ENCODE assay signal across 14 mouse cellular contexts in genomic region chr5:142976516-142976915, GRCm38 (mm10). TPM values are rescaled to one million over a fixed set of nuclear protein-coding genes. Genes with fewer than 3 reads are reported as not detected.
DNase-seq lines count a peak whose midpoint lies in the region; ATAC-seq and TF ChIP-seq lines count a peak whose summit lies in the region.
"Had no signal": no experiment of that assay in that cellular context is flagged by ENCODE, and none has a peak within 500 bp of the region (broad histone marks: within the 10 kb centered on the region; RNA-seq: fewer than 3 reads in every experiment).

No protein-coding gene starts in this region.

- H3K4me2 ChIP-seq in forebrain, postnatal 0 days (ENCODE audit: low read depth): no peak overlapping the region
- no peak overlapping the region for H3K4me2 ChIP-seq in liver, embryonic 16.5 days (ENCODE audit: low read depth, low read length)
- no peak overlapping the region for H3K4me2 ChIP-seq in hindbrain, embryonic 14.5 days (replicated peaks)
- H3K4me2 ChIP-seq: limb, embryonic 12.5 days had no signal

- H3K9me3 ChIP-seq in forebrain, embryonic 10.5 days: no peaks in the 10 kb centered on the region
- no peaks in the 10 kb centered on the region for H3K9me3 ChIP-seq in forebrain, postnatal 0 days (ENCODE audit: low read length)
- H3K9me3 ChIP-seq in liver, embryonic 16.5 days (replicated peaks; ENCODE audit: control insufficient read depth, low read length): no peaks in the 10 kb centered on the region
- no peaks in the 10 kb centered on the region for H3K9me3 ChIP-seq in hindbrain, embryonic 14.5 days (ENCODE audit: control insufficient read depth, low read length)
- H3K9me3 ChIP-seq: limb, embryonic 12.5 days had no signal

- TF ChIP-seq CTCF in forebrain, postnatal 0 days (IDR thresholded peaks at IDR 0.05; ENCODE audit: low read depth): no peak

- ATAC-seq in forebrain, postnatal 0 days: no peak
- ATAC-seq in liver, embryonic 16.5 days (ENCODE audit: low read depth): 0 out of 2 replicates have a peak, but pooled peaks have one; percentile 19
- no peak for ATAC-seq in hindbrain, embryonic 14.5 days (ENCODE audit: low FRiP score)
- ATAC-seq: Patski had no signal

- peaks cover 28% of the 10 kb centered on the region for H3K4me1 ChIP-seq in forebrain, embryonic 10.5 days
- H3K4me1 ChIP-seq in forebrain, postnatal 0 days (ENCODE audit: insufficient read depth): no peaks in the 10 kb centered on the region
- H3K4me1 ChIP-seq in liver, embryonic 16.5 days (ENCODE audit: control insufficient read depth, low read depth, low read length): peaks cover 3% of the 10 kb centered on the region; the same call in 1 of the 2 replicates
- H3K4me1 ChIP-seq in hindbrain, embryonic 14.5 days (replicated peaks; ENCODE audit: control insufficient read depth, insufficient read depth, low read length): peaks cover 4% of the 10 kb centered on the region; the same call in 1 of the 2 replicates

- H3K9ac ChIP-seq in forebrain, postnatal 0 days: no peak overlapping the region
- H3K9ac ChIP-seq in liver, embryonic 16.5 days (ENCODE audit: low read depth, low read length): no peak overlapping the region
- H3K9ac ChIP-seq in hindbrain, embryonic 14.5 days: no peak overlapping the region
- H3K9ac ChIP-seq: limb, embryonic 12.5 days had no signal

- H3K27ac ChIP-seq in forebrain, embryonic 10.5 days: 0 out of 2 replicates have a peak overlapping the region, but pooled peaks have one; percentile 1
- no peak overlapping the region for H3K27ac ChIP-seq in forebrain, postnatal 0 days (ENCODE audit: low read depth, low read length)
- H3K27ac ChIP-seq in liver, embryonic 16.5 days (ENCODE audit: low read length): no peak overlapping the region
- H3K27ac ChIP-seq in hindbrain, embryonic 14.5 days: no peak overlapping the region
- H3K27ac ChIP-seq: limb, embryonic 12.5 days had no signal

- no peaks in the 10 kb centered on the region for H3K27me3 ChIP-seq in forebrain, embryonic 10.5 days (ENCODE audit: poor library complexity, severe bottlenecking)
- H3K27me3 ChIP-seq in forebrain, postnatal 0 days (ENCODE audit: insufficient read depth, low read length): no peaks in the 10 kb centered on the region
- H3K27me3 ChIP-seq in liver, embryonic 16.5 days (ENCODE audit: control insufficient read depth, insufficient read depth, low read depth, low read length): no peaks in the 10 kb centered on the region
- H3K27me3 ChIP-seq in hindbrain, embryonic 14.5 days (ENCODE audit: control insufficient read depth, insufficient read depth, low read length): no peaks in the 10 kb centered on the region
- H3K27me3 ChIP-seq: limb, embryonic 12.5 days; Patski had no signal

- H3K4me3 ChIP-seq in forebrain, embryonic 10.5 days: no peak overlapping the region
- H3K4me3 ChIP-seq in forebrain, postnatal 0 days (ENCODE audit: low read depth, low read length): no peak overlapping the region
- H3K4me3 ChIP-seq in liver, embryonic 16.5 days (ENCODE audit: low read depth, low read length): no peak overlapping the region
- H3K4me3 ChIP-seq in hindbrain, embryonic 14.5 days (replicated peaks; ENCODE audit: low read length): no peak overlapping the region
- H3K4me3 ChIP-seq: limb, embryonic 12.5 days; myocyte had no signal

- WGBS in forebrain, embryonic 10.5 days: 81% methylated on average over 5 of the region's 5 CpGs
- WGBS in forebrain, postnatal 0 days: 50% methylated on average over 5 of the region's 5 CpGs
- WGBS in liver, embryonic 16.5 days (ENCODE audit: insufficient replicate concordance): 59% methylated on average over 5 of the region's 5 CpGs
- 58% methylated on average over 5 of the region's 5 CpGs for WGBS in hindbrain, embryonic 14.5 days

- no peak for DNase-seq in forebrain, embryonic 10.5 days (ENCODE audit: extremely low spot score, low spot score)
- no peak for DNase-seq in forebrain, postnatal 0 days
- DNase-seq in liver: no peak
- peak; percentile 44 for DNase-seq in hindbrain, embryonic 14.5 days (ENCODE audit: low spot score)
- DNase-seq in lung, postnatal 10 days: peak; percentile 82
- no peak for DNase-seq in left cerebral cortex, postnatal 10 days (ENCODE audit: extremely low spot score in 1 of 2, low spot score in 2 of 2)
- DNase-seq in embryo, embryonic 11 days: no peak
- DNase-seq: B cell, adult 2 months; gastrocnemius, postnatal 25 days; thymus, adult 2 months had no signal

- intact Hi-C loops in left cerebral cortex, postnatal 10 days (cut with DNase I): no loop called here

- H3K36me3 ChIP-seq in forebrain, embryonic 10.5 days (replicated peaks): peaks cover 34% of the 10 kb centered on the region
- H3K36me3 ChIP-seq in forebrain, postnatal 0 days (ENCODE audit: insufficient read depth): peaks cover 23% of the 10 kb centered on the region
- H3K36me3 ChIP-seq in liver, embryonic 16.5 days (ENCODE audit: control insufficient read depth, insufficient read depth): no peaks in the 10 kb centered on the region
- H3K36me3 ChIP-seq in hindbrain, embryonic 14.5 days (replicated peaks; ENCODE audit: control insufficient read depth, insufficient read depth): peaks cover 27% of the 10 kb centered on the region

RNA-seq across cellular contexts. Expression of gene Fscn1, which starts 16.4 kb away (rescaled TPM):
- 676 and 689 TPM in 2 replicates for polyA plus RNA-seq in forebrain, embryonic 10.5 days (2016; fragmentation: Nextera tagmentation; extraction: Ambion mirVana)
- 394 and 457 TPM in 2 replicates for total RNA-seq in forebrain, postnatal 0 days (2014; rRNA removed)
- polyA plus RNA-seq in forebrain, postnatal 0 days (2015; fragmentation: Nextera tagmentation; extraction: Ambion mirVana): 522 and 558 TPM in 2 replicates
- 19.6 and 20.4 TPM in 2 replicates for polyA plus RNA-seq in liver, embryonic 16.5 days (2015; fragmentation: Nextera tagmentation; extraction: Ambion mirVana)
- polyA plus RNA-seq in hindbrain, embryonic 14.5 days (2014; fragmentation: Nextera tagmentation; extraction: Ambion mirVana): 459 and 508 TPM in 2 replicates
- 100 to 1,000 TPM; 442 to 448 TPM for total RNA-seq in left cerebral cortex, postnatal 10 days (2021)

Comparison
In these comparisons a context has a peak if more than half of its experiments do, and no peak if none do; other contexts are left out.
1. DNase-seq: peak in hindbrain, embryonic 14.5 days (single experiment) and lung, postnatal 10 days (single experiment); none in forebrain, embryonic 10.5 days (single experiment), forebrain, postnatal 0 days (single experiment), liver (single experiment), left cerebral cortex, postnatal 10 days (0 of 2) and embryo, embryonic 11 days (single experiment).
2. RNA of gene Fscn1, which starts 16.4 kb away (polyA plus RNA-seq): 676 to 689 TPM in forebrain, embryonic 10.5 days, 522 to 558 TPM in forebrain, postnatal 0 days and 459 to 508 TPM in hindbrain, embryonic 14.5 days; 19.6 to 20.4 TPM in liver, embryonic 16.5 days; every median in the first group is over 10 times any median in the second.